Mouse (Mus musculus) hindbrain, postnatal 0 days (tissue): ENCODE measurements at regions not wholly inside any gene's neighbourhood (a gene's known extent, or its start where the extent isn't known, plus 50 kb on each side); places are given as distances from the start of the nearest gene placed in this dataset.

Source experiments
- ATAC-seq: fragments of 200-750 bp; cut with Nextera tagmentation; 2 replicates; pipeline ENCODE4 v1.8.0; 2017; ENCODE audit warnings: mild to moderate bottlenecking, moderate TSS enrichment, moderate library complexity
- DNase-seq: peaks from one replicate; pipeline ENCODE4 v3.0.0-alpha.2; 2015; ENCODE audit warnings: low spot score
- H3K27ac ChIP-seq: fragments of 300-500 bp; sonication (generic); 2 replicates; pipeline ENCODE4 v1.5.1; 2014; ENCODE audit warnings: mild to moderate bottlenecking
- H3K27me3 ChIP-seq: fragments of 300-500 bp; sonication (generic); 2 replicates; pipeline ENCODE4 v1.6.1; 2014; ENCODE audit warnings: low read length, mixed read lengths; ENCODE audit not compliant: insufficient read depth
- H3K36me3 ChIP-seq: fragments of 300-500 bp; sonication (generic); 2 replicates; pipeline ENCODE4 v1.6.1; 2014; ENCODE audit warnings: low read length, mixed read lengths; ENCODE audit not compliant: insufficient read depth
- H3K4me1 ChIP-seq: fragments of 300-500 bp; sonication (generic); 2 replicates; pipeline ENCODE4 v1.6.1; 2014; ENCODE audit warnings: antibody characterized with exemption, low read length, mixed read lengths; ENCODE audit not compliant: insufficient read depth
- H3K4me2 ChIP-seq: fragments of 300-500 bp; sonication (generic); 2 replicates; pipeline ENCODE4 v1.6.1; 2014; ENCODE audit warnings: low read depth, mild to moderate bottlenecking, low read length, moderate library complexity, mixed read lengths
- H3K4me3 ChIP-seq: fragments of 300-500 bp; sonication (generic); 2 replicates; pipeline ENCODE4 v1.5.1; 2014; ENCODE audit warnings: low read length
- H3K9ac ChIP-seq: fragments of 300-500 bp; sonication (generic); replicated peaks from 2 replicates; pipeline ENCODE4 v1.6.1; 2014; ENCODE audit warnings: mild to moderate bottlenecking, low read length, moderate library complexity, mixed read lengths
- H3K9me3 ChIP-seq: fragments of 300-500 bp; sonication (generic); 2 replicates; pipeline ENCODE4 v1.6.1; 2016; ENCODE audit warnings: low read length, mixed read lengths
- CTCF ChIP-seq: IDR thresholded peaks from 2 replicates; pipeline ENCODE4 v1.5.1; 2016; ENCODE audit warnings: antibody characterized with exemption, control low read depth, low read depth
- WGBS: fragments of 180-500 bp; shearing (Covaris S2); extraction: QIAGEN DNeasy Blood & Tissue Kit; methylation state at CpG from one replicate; pipeline ENCODE4 v1.1.7; 2014; 5-methylcytosine and 5-hydroxymethylcytosine counted together

GRCm38 (mm10) chr16:44620536-44620935 lies 61.8 kb upstream of the Boc start:
- ATAC-seq = no peak
- no peak for DNase-seq
- no peaks in the 10 kb centered on the region for H3K27me3 ChIP-seq
- 0 out of 2 replicates have a peak, but pooled peaks cover 11% of the 10 kb centered on the region for H3K4me1 ChIP-seq
- H3K4me3 ChIP-seq = no peak overlapping the region
- H3K27ac ChIP-seq = no peak overlapping the region
- no peak overlapping the region for H3K9ac ChIP-seq
- 80% methylated on average over 2 of the region's 2 CpGs for WGBS
- H3K36me3 ChIP-seq = no peaks in the 10 kb centered on the region
- TF ChIP-seq CTCF = no peak
- H3K4me2 ChIP-seq = no peak overlapping the region
- H3K9me3 ChIP-seq = no peaks in the 10 kb centered on the region

GRCm38 (mm10) chr16:44619476-44620103 lies 60.9 kb upstream of the Boc start:
- Histone ChIP-seq H3K27me3 (no peaks in the 10 kb centered on the region), H3K4me1 (0 out of 2 replicates have a peak, but pooled peaks cover 11% of the 10 kb centered on the region), H3K36me3 (no peaks in the 10 kb centered on the region), H3K9me3 (no peaks in the 10 kb centered on the region), H3K27ac (no peak overlapping the region), H3K4me2 (no peak overlapping the region), H3K4me3 (no peak overlapping the region), H3K9ac (no peak overlapping the region)
- DNase-seq (no peak), ATAC-seq (no peak)
- WGBS = 92% methylated on average over 4 of the region's 4 CpGs
- TF ChIP-seq CTCF = no peak

GRCm38 (mm10) chr16:44617041-44617440 lies 58.3 kb upstream of the Boc start:
- Histone ChIP-seq H3K27me3 (no peaks in the 10 kb centered on the region), H3K9me3 (no peaks in the 10 kb centered on the region), H3K4me2 (no peak overlapping the region), H3K27ac (peak overlapping the region; percentile 76; the same call in 1 of the 2 replicates), H3K4me1 (0 out of 2 replicates have a peak, but pooled peaks cover 11% of the 10 kb centered on the region), H3K9ac (no peak overlapping the region), H3K36me3 (no peaks in the 10 kb centered on the region), H3K4me3 (no peak overlapping the region)
- 47% methylated on average over 6 of the region's 6 CpGs for WGBS
- no peak for TF ChIP-seq CTCF
- peak; percentile 22; the same call in 1 of the 2 replicates for ATAC-seq
- peak; percentile 62 for DNase-seq

- 0 out of 2 replicates have a peak overlapping the region, but pooled peaks have one; percentile 2 for H3K4me2 ChIP-seq
- 0 out of 2 replicates have a peak, but pooled peaks cover 11% of the 10 kb centered on the region for H3K4me1 ChIP-seq
- peak; percentile 46 for DNase-seq
- no peak overlapping the region for H3K9ac ChIP-seq
- peak overlapping the region; percentile 76 for H3K27ac ChIP-seq
- WGBS = 15% methylated on average over 5 of the region's 5 CpGs
- no peaks in the 10 kb centered on the region for H3K36me3 ChIP-seq
- TF ChIP-seq CTCF = no peak
- 0 out of 2 replicates have a peak, but pooled peaks have one; percentile 16 for ATAC-seq
- H3K9me3 ChIP-seq = no peaks in the 10 kb centered on the region
- H3K4me3 ChIP-seq = no peak overlapping the region
- H3K27me3 ChIP-seq = no peaks in the 10 kb centered on the region
Observed at GRCm38 (mm10) chr16:44616376-44616775, 57.7 kb upstream of the Boc start.

GRCm38 (mm10) chr16:44615878-44616206 lies 57.1 kb upstream of the Boc start:
- Histone ChIP-seq H3K4me2 (0 out of 2 replicates have a peak overlapping the region, but pooled peaks have one; percentile 2), H3K27ac (peak overlapping the region; percentile 76)
- TF ChIP-seq CTCF = no peak

GRCm38 (mm10) chr16:44615172-44615877 lies 56.6 kb upstream of the Boc start:
- Histone ChIP-seq H3K4me2 (no peak overlapping the region), H3K4me3 (no peak overlapping the region), H3K4me1 (0 out of 2 replicates have a peak, but pooled peaks cover 11% of the 10 kb centered on the region), H3K9ac (no peak overlapping the region), H3K27ac (peak overlapping the region; percentile 76), H3K27me3 (no peaks in the 10 kb centered on the region), H3K36me3 (no peaks in the 10 kb centered on the region), H3K9me3 (no peaks in the 10 kb centered on the region)
- 41% methylated on average over 9 of the region's 9 CpGs for WGBS
- ATAC-seq = no peak
- no peak for DNase-seq
- no peak for TF ChIP-seq CTCF

More at GRCm38 (mm10) chr16:44615878-44616206, 57.1 kb upstream of the Boc start:
- Histone ChIP-seq H3K4me3 (no peak overlapping the region), H3K27me3 (no peaks in the 10 kb centered on the region), H3K36me3 (no peaks in the 10 kb centered on the region), H3K9ac (no peak overlapping the region), H3K4me1 (0 out of 2 replicates have a peak, but pooled peaks cover 11% of the 10 kb centered on the region), H3K9me3 (no peaks in the 10 kb centered on the region)
- ATAC-seq = peak; percentile 54; the same call in 1 of the 2 replicates
- peak; percentile 77 for DNase-seq
- WGBS = 8% methylated on average over 3 of the region's 3 CpGs
